Mouse (Mus musculus): ENCODE data around the gene Cd163.
A peak's percentile ranks its signal among the peaks of the same experiment; 100 is the strongest.

Cd163 gene

GRCm38 (mm10) chr6:124364328-124364727, 59.9 kb downstream of the Cd163 start:
- no peak for DNase-seq

GRCm38 (mm10) chr6:124373584-124374206, 69.2 kb downstream of the Cd163 start:
- no peak for DNase-seq

GRCm38 (mm10) chr6:124374683-124375082, 70.2 kb downstream of the Cd163 start:
- DNase-seq = no peak

- peak; percentile 71 for DNase-seq
Measured at GRCm38 (mm10) chr6:124375435-124375884, 71.0 kb downstream of the Cd163 start.

GRCm38 (mm10) chr6:124376311-124376710, 71.9 kb downstream of the Cd163 start:
- no peak for DNase-seq

- DNase-seq = peak; percentile 28
Measured at GRCm38 (mm10) chr6:124377494-124378255, 73.2 kb downstream of the Cd163 start.

GRCm38 (mm10) chr6:124379331-124379730, 74.9 kb downstream of the Cd163 start:
- DNase-seq = peak; percentile 82
